Mouse (Mus musculus) megakaryocyte, embryonic 14.5 days (primary cell): ENCODE measurements around the gene Srebf2. TPM values are rescaled to one million over a fixed set of nuclear protein-coding genes. Genes with fewer than 3 reads are reported as not detected.
"Not testable (repeated sequence)": the region's sequence is repeated elsewhere in the genome, so short reads cannot be mapped to it uniquely, and the experiment has no call there.

Source experiments
- H3K27me3 ChIP-seq: replicated peaks from 2 replicates; pipeline ENCODE3; 2012; ENCODE audit warnings: inconsistent platforms
- H3K36me3 ChIP-seq: replicated peaks from 2 replicates; pipeline ENCODE3; 2012; ENCODE audit warnings: low read length, inconsistent platforms, mixed read lengths
- H3K4me1 ChIP-seq: 2 replicates; pipeline ENCODE4 v1.6.1; 2012; ENCODE audit warnings: inconsistent platforms
- H3K4me3 ChIP-seq: replicated peaks from 2 replicates; pipeline ENCODE3; 2012; ENCODE audit warnings: moderate library complexity, mild to moderate bottlenecking, inconsistent platforms
- H3K9me3 ChIP-seq: 2 replicates; pipeline ENCODE4 v1.6.1; 2012; ENCODE audit warnings: inconsistent platforms
- FLI1 ChIP-seq: IDR thresholded peaks from 2 replicates; pipeline ENCODE4 v1.6.1; 2012; ENCODE audit warnings: low read length, inconsistent platforms, mixed read lengths
- GATA1 ChIP-seq: IDR thresholded peaks from 3 replicates; pipeline ENCODE4 v1.6.1; 2012; ENCODE audit warnings: mixed read lengths, low read length, inconsistent platforms, borderline replicate concordance
- polyA plus RNA-seq: library from polyadenylated mRNA; stranded (reverse); fragments of >175 nt; gene quantifications from 2 replicates; pipeline ENCODE4 v1.2.3, GENCODE M21; 2012; ENCODE audit warnings: low replicate concordance; ENCODE audit not compliant: insufficient read depth

Srebf2 gene
- polyA plus RNA-seq, 1 experiment = 351 TPM

- peaks cover 16% of the 10 kb centered on the region for H3K36me3 ChIP-seq
- no peaks in the 10 kb centered on the region for H3K9me3 ChIP-seq
- no peak for TF ChIP-seq FLI1
- no peak for TF ChIP-seq GATA1
- peaks cover 30% of the 10 kb centered on the region for H3K27me3 ChIP-seq
- H3K4me1 ChIP-seq = peaks cover 34% of the 10 kb centered on the region
- H3K4me3 ChIP-seq = no peak overlapping the region
Measured at GRCm38 (mm10) chr15:82231591-82232378, 84.8 kb downstream of the Srebf2 start.

DNA sequence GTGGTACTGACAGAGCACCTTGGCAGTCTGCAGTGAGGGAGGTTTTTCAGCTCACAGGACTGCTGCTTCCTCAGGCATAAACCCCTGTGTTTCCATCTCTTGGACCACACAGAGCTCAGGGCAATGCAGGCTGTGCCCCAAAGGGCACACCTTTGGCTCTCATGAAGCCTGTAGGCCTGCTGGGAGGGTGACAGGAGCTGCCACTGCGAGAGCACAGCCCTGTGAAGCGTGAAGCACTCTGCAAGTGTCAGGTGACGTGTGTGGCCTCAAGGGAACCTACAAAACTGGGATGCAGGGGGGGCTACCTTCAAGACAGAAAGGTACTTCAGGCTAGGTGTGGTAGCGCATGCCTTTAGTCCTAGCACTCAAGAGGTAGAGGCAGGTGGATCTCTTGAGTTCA lies 85.7 kb downstream of the Srebf2 start:
- no peak overlapping the region for H3K4me3 ChIP-seq
- peaks cover 16% of the 10 kb centered on the region for H3K36me3 ChIP-seq
- TF ChIP-seq GATA1 (no peak), FLI1 (no peak)
- no peaks in the 10 kb centered on the region for H3K9me3 ChIP-seq
- H3K4me1 ChIP-seq = peaks cover 34% of the 10 kb centered on the region
- H3K27me3 ChIP-seq = peaks cover 27% of the 10 kb centered on the region

DNA sequence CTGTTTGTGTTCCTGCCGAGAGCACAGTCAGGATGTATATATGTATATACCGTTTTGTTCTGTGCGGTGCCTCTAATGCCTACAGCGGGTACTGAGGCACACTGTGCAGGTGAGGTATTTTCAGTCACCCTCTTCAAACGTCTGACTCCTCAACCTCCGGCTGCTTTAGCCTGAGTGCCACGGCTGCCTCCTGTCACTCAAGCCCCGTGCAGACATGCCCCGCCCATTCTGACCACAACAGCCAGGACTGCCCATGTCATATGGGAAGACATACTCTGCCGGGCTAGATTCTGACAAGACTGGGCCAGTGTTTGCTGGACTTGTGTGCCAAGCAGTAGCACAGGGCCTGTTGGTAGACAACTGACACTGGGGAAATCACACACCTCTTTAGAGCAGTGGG lies 88.7 kb downstream of the Srebf2 start:
- H3K4me3 ChIP-seq = peak overlapping the region; percentile 53
- H3K9me3 ChIP-seq = no peaks in the 10 kb centered on the region
- H3K4me1 ChIP-seq = peaks cover 31% of the 10 kb centered on the region
- H3K27me3 ChIP-seq = peaks cover 14% of the 10 kb centered on the region
- TF ChIP-seq FLI1 (no peak), GATA1 (no peak)
- peaks cover 30% of the 10 kb centered on the region for H3K36me3 ChIP-seq

- TF ChIP-seq FLI1 (no peak), GATA1 (no peak)
Measured at GRCm38 (mm10) chr15:82236565-82236964, 89.6 kb downstream of the Srebf2 start.

DNA sequence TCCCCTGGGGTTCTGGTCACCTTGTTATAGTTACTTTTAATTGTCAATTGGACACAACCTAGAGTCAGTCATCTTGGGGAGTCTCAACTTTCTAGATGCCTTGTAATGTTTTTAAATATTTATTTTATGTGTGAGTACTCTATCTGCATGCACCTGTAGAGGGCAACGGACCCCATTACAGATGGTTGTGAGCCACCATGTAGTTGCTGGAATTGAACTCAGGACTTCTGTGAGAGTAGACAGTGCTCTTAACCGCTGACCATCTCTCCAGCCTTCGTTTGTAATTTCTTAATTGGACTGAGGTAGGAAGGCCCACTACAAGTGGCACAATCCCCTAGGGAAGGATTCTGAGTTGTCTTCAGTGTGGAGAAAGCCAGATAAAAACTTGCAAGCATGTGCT lies 96.3 kb downstream of the Srebf2 start:
- Histone ChIP-seq H3K9me3 (no peaks in the 10 kb centered on the region), H3K4me1 (peaks cover 11% of the 10 kb centered on the region)

More at GRCm38 (mm10) chr15:82236565-82236964, 89.6 kb downstream of the Srebf2 start:
- no peak overlapping the region for H3K4me3 ChIP-seq
- H3K4me1 ChIP-seq = peaks cover 31% of the 10 kb centered on the region
- H3K9me3 ChIP-seq = no peaks in the 10 kb centered on the region
- H3K36me3 ChIP-seq = peaks cover 36% of the 10 kb centered on the region
- peaks cover 8% of the 10 kb centered on the region for H3K27me3 ChIP-seq

DNA sequence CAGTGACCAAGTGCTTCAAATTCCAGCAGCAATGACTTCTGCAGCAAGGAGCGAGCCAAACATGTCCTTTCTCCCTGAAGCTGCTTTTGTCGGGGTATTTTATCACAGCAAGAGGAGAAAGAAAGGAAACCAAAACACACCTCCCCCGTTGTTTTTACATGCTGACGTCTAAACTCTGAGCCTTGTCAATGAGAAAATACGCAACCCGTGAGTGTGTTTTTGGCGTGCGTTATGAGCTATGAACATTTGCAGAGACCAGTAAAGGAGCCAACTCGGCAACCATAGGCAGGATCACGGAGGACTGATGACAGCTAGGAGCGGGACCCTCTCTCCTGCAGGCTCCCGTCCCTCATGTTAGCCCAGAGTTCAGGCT lies 96.7 kb downstream of the Srebf2 start:
- H3K4me1 ChIP-seq = peaks cover 11% of the 10 kb centered on the region
- peak overlapping the region; percentile 99 for H3K4me3 ChIP-seq
- TF ChIP-seq GATA1 = no peak
- no peak for TF ChIP-seq FLI1
- peaks cover 11% of the 10 kb centered on the region for H3K36me3 ChIP-seq
- no peaks in the 10 kb centered on the region for H3K9me3 ChIP-seq
- H3K27me3 ChIP-seq = peaks cover 2% of the 10 kb centered on the region

More for the DNA sequence above, 96.3 kb downstream of the Srebf2 start:
- Histone ChIP-seq H3K27me3 (no peaks in the 10 kb centered on the region), H3K36me3 (peaks cover 15% of the 10 kb centered on the region), H3K4me3 (peak overlapping the region; percentile 99)
- no peak for TF ChIP-seq GATA1
- TF ChIP-seq FLI1 = no peak

DNA sequence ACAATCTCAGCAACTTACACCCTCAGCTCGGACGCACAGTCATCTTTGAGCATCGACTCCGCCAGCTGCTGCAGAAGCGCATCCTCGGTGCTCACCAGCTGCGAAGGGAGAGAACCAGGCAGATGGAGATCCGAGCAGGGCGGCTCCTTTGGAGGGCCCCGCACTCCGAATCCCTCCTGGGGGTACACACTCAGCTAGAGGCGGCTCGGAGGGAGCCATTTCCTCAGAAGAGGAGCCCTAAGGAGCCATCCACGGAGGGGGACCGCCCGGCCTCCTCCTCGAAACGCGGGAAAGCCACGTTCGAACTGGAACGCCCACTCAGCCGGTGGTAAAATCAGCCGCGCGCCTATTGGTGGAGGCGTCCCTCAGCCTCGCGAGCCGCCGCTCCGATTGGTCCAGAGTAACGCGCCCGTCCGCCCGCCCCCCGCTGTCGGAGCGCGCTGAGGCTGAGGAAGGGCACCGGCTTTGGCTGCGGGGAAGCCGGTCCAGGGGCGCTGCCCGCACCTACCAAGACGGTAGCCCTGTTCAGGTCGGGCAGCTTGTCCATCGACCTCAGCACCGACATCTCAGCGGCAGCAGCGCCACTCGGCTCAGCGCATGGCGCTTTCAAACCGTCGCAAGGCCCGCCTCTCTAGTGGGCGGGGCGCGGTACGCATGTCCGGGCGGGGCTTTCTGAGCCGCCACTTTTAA lies 97.3 kb downstream of the Srebf2 start, which contains the start of gene Cenpm:
Cenpm (minus strand) TSS at position 634 of the 690 bp plus-strand sequence.
- peaks cover 3% of the 10 kb centered on the region for H3K27me3 ChIP-seq
- H3K4me3 ChIP-seq = peak within 1 kb of the TSS; percentile 99
- H3K4me1 ChIP-seq = peaks cover 11% of the 10 kb centered on the region
- no peaks in the 10 kb centered on the region for H3K9me3 ChIP-seq
- H3K36me3 ChIP-seq = peaks cover 6% of the 10 kb centered on the region
- no peak for TF ChIP-seq FLI1
- TF ChIP-seq GATA1 = no peak

DNA sequence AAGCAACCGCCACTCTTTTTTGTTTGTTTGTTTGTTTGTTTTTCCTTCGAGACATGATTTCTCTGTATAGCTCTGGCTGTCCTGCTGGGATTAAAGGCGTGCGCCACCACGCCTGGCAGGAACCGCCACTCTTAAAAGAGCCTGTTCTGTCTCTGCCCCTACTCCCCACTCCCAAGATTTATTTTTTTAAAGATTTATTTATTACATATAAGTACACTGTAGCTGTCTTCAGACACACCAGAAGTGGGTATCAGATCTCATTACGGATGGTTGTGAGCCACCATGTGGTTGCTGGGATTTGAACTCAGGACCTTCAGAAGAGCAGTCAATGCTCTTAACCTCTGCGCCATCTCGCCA lies 97.8 kb downstream of the Srebf2 start:
- H3K27me3 ChIP-seq, H3K9me3 ChIP-seq, H3K36me3 ChIP-seq: not testable (repeated sequence)
- Histone ChIP-seq H3K4me1 (peaks cover 11% of the 10 kb centered on the region), H3K4me3 (peak overlapping the region; percentile 99)

- Histone ChIP-seq H3K4me3 (no peak overlapping the region), H3K4me1 (peaks cover 11% of the 10 kb centered on the region), H3K27me3 (peaks cover 3% of the 10 kb centered on the region), H3K9me3 (peaks cover 7% of the 10 kb centered on the region), H3K36me3 (no peaks in the 10 kb centered on the region)
- TF ChIP-seq FLI1 (no peak), GATA1 (no peak)
Measured at GRCm38 (mm10) chr15:82247131-82247776, 100.3 kb downstream of the Srebf2 start.

GRCm38 (mm10) chr15:82251579-82251978 lies 104.6 kb downstream of the Srebf2 start:
- Histone ChIP-seq H3K4me1 (no peaks in the 10 kb centered on the region), H3K36me3 (no peaks in the 10 kb centered on the region), H3K9me3 (peaks cover 11% of the 10 kb centered on the region), H3K4me3 (no peak overlapping the region), H3K27me3 (peaks cover 24% of the 10 kb centered on the region)
- no peak for TF ChIP-seq GATA1

DNA sequence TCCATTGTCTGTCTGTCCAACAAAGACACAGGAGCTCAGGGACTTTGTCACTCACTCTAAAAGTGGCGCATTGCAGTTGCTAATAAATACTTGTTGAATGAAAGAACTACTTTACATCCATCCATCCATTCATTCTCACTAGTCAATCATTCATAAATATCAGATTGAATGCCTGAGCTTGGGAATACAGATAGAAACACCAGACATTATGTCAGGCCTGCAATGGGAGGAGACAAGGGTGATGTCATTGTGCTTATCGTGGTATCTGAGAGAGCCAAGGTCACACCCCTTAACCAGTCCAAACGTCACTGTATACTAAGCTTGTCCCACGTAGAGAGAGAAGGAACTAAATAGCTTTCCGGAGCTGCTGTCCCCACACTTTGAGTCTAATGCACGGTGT lies 105.1 kb downstream of the Srebf2 start, which contains the start of gene 1500009C09Rik:
1500009C09Rik (plus strand) TSS at position 301 of the 400 bp plus-strand sequence.
- Histone ChIP-seq H3K4me3 (no peak within 1 kb of the TSS), H3K27me3 (peaks cover 28% of the 10 kb centered on the region), H3K36me3 (no peaks in the 10 kb centered on the region), H3K4me1 (no peaks in the 10 kb centered on the region), H3K9me3 (peaks cover 11% of the 10 kb centered on the region)
- TF ChIP-seq FLI1 = no peak

Other genes with a start within 250 kb of the Srebf2 start
- 38.3 and 52.6 TPM in 2 replicates for gene Polr3h, start 220.9 kb upstream of the Srebf2 start, polyA plus RNA-seq
- not detected in 2 replicates for gene Csdc2, start 210.4 kb upstream of the Srebf2 start, polyA plus RNA-seq
- 7.0 and 42.9 TPM in 2 replicates for gene Pmm1, start 186.3 kb upstream of the Srebf2 start, polyA plus RNA-seq
- not detected in 2 replicates for gene 1700029P11Rik, start 166.6 kb upstream of the Srebf2 start, polyA plus RNA-seq
- 7.9 and 8.1 TPM in 2 replicates for gene Xrcc6, start 159.3 kb upstream of the Srebf2 start, polyA plus RNA-seq
- 53.6 and 99.4 TPM in 2 replicates for gene Desi1, start 113.3 kb upstream of the Srebf2 start, polyA plus RNA-seq
- 96.3 and 124 TPM in 2 replicates for gene Snu13, start 99.6 kb upstream of the Srebf2 start, polyA plus RNA-seq
- gene 4930407I10Rik, start 88.0 kb upstream of the Srebf2 start, polyA plus RNA-seq = not detected in 2 replicates
- gene Mei1, start 77.2 kb upstream of the Srebf2 start, polyA plus RNA-seq = not detected in 2 replicates
- 4.1 and 35.3 TPM in 2 replicates for gene Ccdc134, start 19.3 kb upstream of the Srebf2 start, polyA plus RNA-seq
- 0.89 TPM in 1 of 2 replicates, not detected in the other for gene Shisa8, start 65.6 kb downstream of the Srebf2 start, polyA plus RNA-seq
- not detected in 2 replicates for gene Tnfrsf13c, start 77.2 kb downstream of the Srebf2 start, polyA plus RNA-seq
- 9.2 and 32.0 TPM in 2 replicates for gene Cenpm, start 97.6 kb downstream of the Srebf2 start, polyA plus RNA-seq
- 0.06 TPM in 1 of 2 replicates, not detected in the other for gene 1500009C09Rik, start 105.2 kb downstream of the Srebf2 start, polyA plus RNA-seq
- gene Sept3, start 127.7 kb downstream of the Srebf2 start, polyA plus RNA-seq = 0.62 TPM in 1 of 2 replicates, not detected in the other
- not detected in 2 replicates for gene Wbp2nl, start 151.8 kb downstream of the Srebf2 start, polyA plus RNA-seq
- 280 and 641 TPM in 2 replicates for gene Naga, start 191.7 kb downstream of the Srebf2 start, polyA plus RNA-seq
- 1.2 and 5.5 TPM in 2 replicates for gene Pheta2, start 191.8 kb downstream of the Srebf2 start, polyA plus RNA-seq
- gene Smdt1, start 191.8 kb downstream of the Srebf2 start, polyA plus RNA-seq = 118 and 198 TPM in 2 replicates
- gene Ndufa6, start 207.1 kb downstream of the Srebf2 start, polyA plus RNA-seq = 274 and 631 TPM in 2 replicates
- gene Cyp2d22, start 233.1 kb downstream of the Srebf2 start, polyA plus RNA-seq = 0.13 TPM in 1 of 2 replicates, not detected in the other
- gene Cyp2d11, start 246.8 kb downstream of the Srebf2 start, polyA plus RNA-seq = not detected in 2 replicates